ENCODE assay signal across 7 mouse cellular contexts in genomic region chr10:29143566-29144335, GRCm38 (mm10). TPM values are rescaled to one million over a fixed set of nuclear protein-coding genes. Genes with fewer than 3 reads are reported as not detected.
DNase-seq lines count a peak whose midpoint lies in the region; TF ChIP-seq lines count a peak whose summit lies in the region.

Gene Soga3 (plus strand): TSS chr10:29143839.

- peak within 1 kb of the TSS; percentile 93 for H3K27ac ChIP-seq in forebrain, embryonic 10.5 days

- peak; percentile 79 for DNase-seq in NIH3T3 (ENCODE audit: low read depth)
- no peak for DNase-seq in adrenal gland, postnatal 4 days (ENCODE audit: low spot score in 2 of 2)
- DNase-seq in forebrain, embryonic 10.5 days (ENCODE audit: extremely low spot score, low spot score), result peak; percentile 81
- peak; percentile 51 for DNase-seq in layer of hippocampus, adult 9-11 months
- no peak for DNase-seq in thymus, postnatal 4 days
- no peak for DNase-seq in lung, adult 18-20 months

- H3K79me2 ChIP-seq in myocyte (ENCODE audit: control insufficient read depth, insufficient read depth), result no peaks in the 10 kb centered on the region

- H3K4me3 ChIP-seq in forebrain, embryonic 10.5 days, result peak within 1 kb of the TSS; percentile 75
- H3K4me3 ChIP-seq in myocyte, result peak within 1 kb of the TSS; percentile 43

- H3K36me3 ChIP-seq in forebrain, embryonic 10.5 days (replicated peaks), result no peaks in the 10 kb centered on the region
- no peaks in the 10 kb centered on the region for H3K36me3 ChIP-seq in myocyte (ENCODE audit: control insufficient read depth, insufficient read depth)

- H3K4me1 ChIP-seq in forebrain, embryonic 10.5 days, result peaks cover 46% of the 10 kb centered on the region

- H3ac ChIP-seq in myocyte (ENCODE audit: control insufficient read depth, insufficient read length), result no peak within 1 kb of the TSS

- WGBS in forebrain, embryonic 10.5 days, result under 1% methylated on average over 34 of the region's 34 CpGs

- H3K27me3 ChIP-seq in forebrain, embryonic 10.5 days (ENCODE audit: poor library complexity, severe bottlenecking), result peaks cover 17% of the 10 kb centered on the region
- no peaks in the 10 kb centered on the region for H3K27me3 ChIP-seq in myocyte (ENCODE audit: control insufficient read depth, insufficient read depth, insufficient read length)

- peak; percentile 48 for TF ChIP-seq POLR2A in myocyte (IDR thresholded peaks at IDR 0.05; ENCODE audit: insufficient read length, low read depth)

- peak within 1 kb of the TSS; percentile 85 for H3K4me2 ChIP-seq in myocyte (ENCODE audit: low read depth)

- H3K9me3 ChIP-seq in forebrain, embryonic 10.5 days, result no peaks in the 10 kb centered on the region

TF ChIP-seq in myocyte, 11 proteins besides CTCF, POLR2A, EP300 and RAD21:
- TF ChIP-seq E2F4 (IDR thresholded peaks at IDR 0.05; ENCODE audit: insufficient read depth) (no peak), POLR2AphosphoS2 (IDR thresholded peaks at IDR 0.05; ENCODE audit: insufficient read length, low read depth) (no peak), REST (IDR thresholded peaks at IDR 0.05; ENCODE audit: insufficient read depth, insufficient read length) (no peak)

RNA-seq across cellular contexts. Expression of gene Soga3, which starts in this region (rescaled TPM):
- 10 to 100 TPM; 11.4 to 13.5 TPM for total RNA-seq in adrenal gland, postnatal 4 days (2021)
- 9.6 and 10.6 TPM in 2 replicates for polyA plus RNA-seq in forebrain, embryonic 10.5 days (2016; fragmentation: Nextera tagmentation; extraction: Ambion mirVana)
- 1.6 TPM for polyA plus RNA-seq in myocyte (2012; fragmentation: generic; extraction: Trizol)

Comparison
In these comparisons a context has a peak if more than half of its experiments do, and no peak if none do; other contexts are left out.
1. DNase-seq: peak in NIH3T3 (single experiment), forebrain, embryonic 10.5 days (single experiment) and layer of hippocampus, adult 9-11 months (single experiment); none in adrenal gland, postnatal 4 days (0 of 2), thymus, postnatal 4 days (single experiment) and lung, adult 18-20 months (0 of 2).